Mouse (Mus musculus): ENCODE data around the gene Robo3.
A peak's percentile ranks its signal among the peaks of the same experiment; 100 is the strongest.

The Robo3 gene

DNA sequence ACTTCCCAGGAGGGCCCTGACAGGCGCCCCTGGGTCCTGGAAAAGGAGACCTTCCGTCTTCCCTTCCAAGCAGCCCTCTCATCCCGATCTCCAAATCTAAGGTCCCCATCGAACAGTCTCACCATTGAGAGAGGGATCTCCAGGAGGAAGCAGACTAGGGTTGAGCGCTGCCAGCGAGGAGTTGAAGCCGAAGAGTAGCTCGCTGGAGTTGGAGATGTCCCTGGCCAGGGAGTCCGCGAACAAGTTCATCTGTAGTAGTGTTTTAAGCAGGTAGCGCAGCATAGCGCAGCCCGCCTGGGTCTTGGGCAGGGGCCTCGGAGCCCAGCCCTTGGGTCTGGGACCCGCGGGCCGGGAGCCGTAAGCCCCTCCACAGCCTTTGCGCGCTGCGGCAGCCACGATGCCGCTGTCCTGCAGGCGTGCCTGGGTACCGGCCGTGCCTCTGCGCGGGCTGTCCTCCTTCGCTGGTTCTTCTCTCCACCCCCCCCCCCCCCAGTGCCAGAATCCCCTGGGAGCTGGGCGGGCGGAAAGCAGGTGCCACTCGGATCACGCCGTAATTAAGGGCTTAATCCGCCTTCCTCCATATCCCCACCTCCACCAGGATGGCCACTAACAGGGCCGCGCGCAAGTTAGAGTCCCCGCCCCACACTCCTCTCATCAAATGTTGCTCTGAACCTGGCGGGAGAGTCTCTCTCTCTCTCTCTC is at the start of gene Robo3:
TSS of gene Robo3 (minus strand) at position 527 of the 702 bp plus-strand sequence.
- no peak for DNase-seq (ENCODE audit: low spot score in 2 of 2)

- no peak for DNase-seq (ENCODE audit: low spot score in 2 of 2)
These were observed 41.9 kb upstream of the Robo3 start for GRCm38 (mm10) chr9:37474923-37475322.

DNA sequence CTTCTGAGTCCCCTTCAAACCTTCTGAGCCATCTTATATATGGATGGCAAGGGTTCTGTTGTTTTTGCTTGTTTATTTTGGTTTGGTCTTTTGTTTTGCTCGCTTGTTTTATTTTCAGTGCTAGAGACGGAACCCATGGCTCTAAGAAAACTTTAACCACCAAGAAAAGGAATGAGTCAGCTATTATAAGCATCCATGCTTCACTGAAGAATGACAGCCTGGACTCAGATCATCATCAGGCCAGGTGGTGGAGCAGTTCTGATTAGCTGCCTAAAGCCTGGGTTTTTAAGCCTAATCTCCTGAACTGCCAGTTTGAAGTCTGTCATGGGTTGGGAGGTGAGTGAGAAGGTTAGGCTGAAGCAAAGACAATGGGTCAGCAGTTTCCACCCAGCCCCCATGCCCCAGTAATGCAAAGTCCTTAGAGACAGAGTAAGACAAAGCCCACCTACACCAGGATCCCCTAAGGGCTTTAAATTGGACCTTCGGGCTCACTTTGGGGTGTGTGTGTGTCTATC is 40.6 kb upstream of the Robo3 start:
- DNase-seq (ENCODE audit: low spot score in 2 of 2): no peak

GRCm38 (mm10) chr9:37462764-37463163 is 29.7 kb upstream of the Robo3 start:
- DNase-seq (ENCODE audit: low spot score in 2 of 2): peak in 1 of 2 experiments; percentile 55

- DNase-seq (ENCODE audit: low spot score in 2 of 2): no peak
These were observed 28.5 kb upstream of the Robo3 start for GRCm38 (mm10) chr9:37461571-37461970.

DNA sequence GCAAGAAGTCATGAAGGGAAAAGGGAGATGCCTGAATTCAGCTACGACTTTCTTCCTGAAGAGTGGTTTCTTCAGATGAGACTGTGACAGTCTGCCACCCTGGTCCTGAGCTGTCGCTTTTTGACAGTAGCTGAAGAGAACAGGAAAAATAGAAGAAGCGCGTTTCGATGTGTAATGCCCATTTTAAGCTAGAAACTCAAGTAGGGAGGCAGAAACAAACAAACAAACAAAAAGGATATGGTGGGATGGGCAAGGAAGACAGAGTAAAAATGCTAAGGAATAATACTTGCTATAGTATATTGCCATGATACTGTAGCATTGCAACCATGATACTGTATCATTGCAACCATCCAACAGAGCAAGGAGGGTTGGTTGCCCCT is 27.9 kb upstream of the Robo3 start:
- DNase-seq (ENCODE audit: low spot score in 2 of 2): no peak

- peak in 1 of 2 experiments; percentile 31 for DNase-seq (ENCODE audit: low spot score in 2 of 2)
These were observed 27.3 kb upstream of the Robo3 start for GRCm38 (mm10) chr9:37460043-37460960.

DNA sequence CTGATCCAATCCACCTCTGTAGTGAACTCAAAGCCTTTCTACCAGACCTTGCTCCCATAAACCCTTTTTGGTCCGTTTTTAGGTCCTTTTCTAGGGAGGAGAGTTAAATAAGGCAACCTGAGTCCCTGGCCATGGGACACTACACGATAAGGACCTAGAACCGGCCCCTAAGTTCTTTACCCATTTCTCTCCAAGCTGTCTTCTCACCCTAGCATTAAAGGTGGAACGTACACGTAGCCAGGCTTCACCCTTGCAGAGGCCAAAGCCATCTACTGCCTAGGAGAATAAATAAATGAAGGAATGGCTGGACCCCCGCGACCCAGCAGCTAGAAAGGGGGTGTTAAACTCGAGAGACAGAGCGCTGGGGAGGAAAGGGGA is 26.6 kb upstream of the Robo3 start:
- no peak for DNase-seq (ENCODE audit: low spot score in 2 of 2)

- DNase-seq (ENCODE audit: low spot score in 2 of 2): no peak
These were observed 24.1 kb upstream of the Robo3 start for GRCm38 (mm10) chr9:37457151-37457550.

DNA sequence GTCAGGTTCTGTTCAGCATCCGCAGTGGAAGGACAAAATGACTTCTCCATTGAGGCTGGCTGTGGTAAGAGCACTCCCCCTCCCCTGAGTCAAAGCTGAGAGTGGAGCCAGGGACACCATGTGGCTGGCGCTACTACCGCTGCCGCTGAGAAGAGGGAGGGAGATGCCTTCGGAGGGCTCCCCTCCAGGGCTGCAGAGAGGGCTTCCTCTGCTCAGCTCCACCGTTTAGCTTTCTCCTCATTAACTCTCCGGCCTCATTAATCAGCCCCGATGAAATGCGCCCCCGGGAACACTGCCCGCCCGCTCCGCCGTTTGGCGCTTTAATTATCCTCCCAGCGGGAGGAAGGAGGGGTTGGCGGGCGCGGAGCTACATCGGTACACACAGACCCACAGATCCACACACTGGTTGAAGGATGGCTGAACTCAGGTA is 23.4 kb upstream of the Robo3 start:
- no peak for DNase-seq (ENCODE audit: low spot score in 2 of 2)

DNA sequence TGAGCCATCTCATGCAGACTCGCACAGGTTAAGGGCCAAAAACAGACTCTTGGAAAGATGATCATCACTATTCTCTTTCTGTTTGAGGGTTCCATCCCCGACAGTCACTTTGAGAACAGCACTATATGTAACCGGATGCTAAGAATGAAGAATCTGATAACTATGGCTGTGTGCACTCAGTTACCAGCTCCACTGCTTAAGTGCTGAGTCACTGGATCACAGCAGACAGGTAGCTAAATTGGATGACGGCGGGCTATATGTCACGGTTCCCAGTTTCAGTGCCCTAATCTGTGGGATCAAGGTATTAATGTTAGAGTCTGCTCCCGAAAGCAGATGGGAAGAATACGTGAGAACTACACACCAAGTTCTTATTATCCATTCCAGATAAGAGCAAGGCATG is 22.8 kb upstream of the Robo3 start:
- no peak for DNase-seq (ENCODE audit: low spot score in 2 of 2)

DNA sequence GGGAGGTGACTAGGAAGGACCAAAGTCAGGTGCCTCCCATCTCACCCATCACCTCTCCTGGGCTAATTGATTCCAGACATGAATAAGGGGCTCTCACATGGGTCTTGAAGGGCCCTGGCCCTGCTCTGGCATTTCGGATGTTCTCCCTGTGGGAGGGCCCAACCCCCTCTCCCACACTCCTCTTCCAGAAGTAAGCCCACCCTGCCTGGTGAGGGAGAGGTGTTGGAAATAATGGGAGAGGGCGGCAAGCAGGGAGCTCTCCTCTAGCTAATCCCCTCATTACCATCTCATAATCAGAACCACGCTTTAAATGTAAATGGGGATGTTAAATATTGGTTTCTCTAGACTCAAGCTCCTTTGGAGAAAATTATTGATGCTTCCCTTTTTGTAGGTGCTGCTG is 21.9 kb upstream of the Robo3 start:
- DNase-seq (ENCODE audit: low spot score in 2 of 2): no peak

DNA sequence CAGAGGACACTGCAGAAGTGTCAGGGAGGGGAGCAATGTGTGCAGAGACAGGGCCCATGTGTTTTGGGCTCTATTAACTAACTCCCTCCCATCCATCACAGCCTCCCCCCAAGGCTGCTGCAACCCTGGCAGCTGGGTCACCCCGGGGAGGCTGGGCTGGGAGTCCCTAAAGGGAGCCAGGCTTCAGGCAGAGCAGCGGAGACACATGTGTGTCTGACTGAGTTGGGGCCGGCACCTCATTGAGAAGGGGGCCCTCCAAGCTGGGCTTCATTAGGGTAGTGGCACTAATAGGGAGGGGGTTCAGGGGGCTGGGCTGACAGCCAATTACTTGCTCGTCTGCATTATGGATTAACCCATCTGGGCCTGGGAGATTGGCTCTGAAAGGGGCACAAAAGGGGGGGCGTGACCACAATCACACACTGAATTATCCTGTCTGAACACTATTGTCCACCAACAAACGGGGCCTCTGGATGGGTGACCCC is 21.0 kb upstream of the Robo3 start:
- DNase-seq (ENCODE audit: low spot score in 2 of 2): no peak

- no peak for DNase-seq (ENCODE audit: low spot score in 2 of 2)
These were observed 20.3 kb upstream of the Robo3 start for GRCm38 (mm10) chr9:37453328-37453727.

DNA sequence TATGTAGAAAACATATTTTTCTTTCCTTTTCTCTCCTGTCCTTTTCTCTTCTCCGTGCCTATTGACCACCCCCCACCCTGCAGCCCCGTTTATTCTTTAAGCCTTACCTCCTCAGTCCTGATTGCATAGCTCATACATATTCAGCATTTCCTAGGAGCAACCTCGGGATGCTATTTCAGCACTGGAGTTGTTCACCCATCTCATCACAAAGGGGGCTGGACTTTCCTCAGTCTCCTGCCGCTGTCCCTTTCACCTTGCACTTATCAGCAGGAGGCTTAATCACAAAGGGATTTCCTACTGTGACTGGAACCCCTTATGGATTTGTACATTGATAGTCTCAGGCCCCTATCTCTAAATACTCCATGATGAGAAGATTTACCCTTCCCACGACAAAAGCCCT is 19.4 kb upstream of the Robo3 start:
- no peak for DNase-seq (ENCODE audit: low spot score in 2 of 2)

GRCm38 (mm10) chr9:37437772-37438735 is 5.0 kb upstream of the Robo3 start:
- DNase-seq (ENCODE audit: low spot score in 2 of 2): no peak

DNA sequence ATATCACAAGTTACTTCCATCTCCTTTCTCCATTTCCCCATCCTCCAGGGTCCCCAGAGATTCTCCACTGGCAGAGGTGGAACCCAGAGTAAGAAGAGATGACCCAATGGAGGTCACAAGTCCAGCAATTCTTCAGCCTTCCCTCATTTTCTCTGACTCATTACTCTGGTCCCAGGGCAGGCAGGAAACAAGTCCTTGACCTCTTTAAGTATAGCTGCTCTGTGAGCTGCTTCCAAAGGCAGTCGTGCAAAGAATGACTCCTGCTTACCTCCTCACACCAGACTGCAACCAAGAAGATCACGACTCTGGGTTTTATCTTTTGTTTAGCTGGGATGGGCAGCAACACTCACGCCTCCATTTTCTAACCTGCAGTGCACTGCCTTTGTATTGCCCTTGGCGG is 2.6 kb upstream of the Robo3 start:
- no peak for DNase-seq (ENCODE audit: low spot score in 2 of 2)

- DNase-seq (ENCODE audit: low spot score in 2 of 2): no peak
These were observed 1.9 kb upstream of the Robo3 start for GRCm38 (mm10) chr9:37434932-37435331.

- DNase-seq (ENCODE audit: low spot score in 2 of 2): no peak
These were observed 946 bp upstream of the Robo3 start for GRCm38 (mm10) chr9:37433823-37434560.

DNA sequence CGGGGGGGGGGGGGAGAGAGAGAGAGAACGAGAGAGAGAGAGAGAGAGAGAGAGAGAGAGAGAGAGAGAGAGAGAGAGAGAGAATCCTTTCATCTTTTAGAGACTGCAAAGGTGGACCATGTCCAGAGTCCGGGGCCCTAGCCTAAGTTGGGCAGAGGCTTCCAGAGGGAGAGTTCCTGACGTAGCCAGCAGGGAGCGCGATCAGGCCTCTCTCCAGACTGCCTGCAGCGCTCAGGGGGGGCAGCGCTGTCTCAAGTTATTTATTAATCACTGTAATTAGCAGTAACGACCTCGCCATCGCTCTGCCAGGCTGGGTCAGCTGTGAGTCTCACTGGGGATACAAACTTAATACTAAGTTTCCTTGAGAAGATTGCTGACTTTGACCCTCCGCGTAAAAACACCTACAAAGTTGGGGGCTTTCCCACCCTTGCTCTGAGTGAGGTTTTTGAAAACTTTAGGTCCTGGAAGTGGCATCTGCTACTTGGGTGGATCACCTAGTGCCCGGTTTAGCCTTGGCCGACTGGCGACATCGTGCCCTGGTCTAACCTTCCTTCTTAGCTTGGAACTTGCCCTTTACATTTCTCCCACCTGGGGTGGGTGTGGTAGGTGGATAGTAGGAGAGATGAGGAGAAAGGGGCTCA is 900 bp downstream of the Robo3 start:
- DNase-seq (ENCODE audit: low spot score in 2 of 2): peak in 1 of 2 experiments; percentile 46
